Mouse (Mus musculus): ENCODE results near the gene Gm11733.

Gene Gm11733

GRCm38 (mm10) chr11:117532374-117532773 lies 48.2 kb downstream of the Gm11733 start:
- no peak for DNase-seq (ENCODE audit: extremely low spot score, low spot score)

- DNase-seq (ENCODE audit: extremely low spot score, low spot score) = no peak
These were observed 50.7 kb downstream of the Gm11733 start for GRCm38 (mm10) chr11:117534912-117535311.

GRCm38 (mm10) chr11:117535491-117536304 lies 51.5 kb downstream of the Gm11733 start:
- DNase-seq (ENCODE audit: extremely low spot score, low spot score) = no peak

GRCm38 (mm10) chr11:117536586-117536985 lies 52.4 kb downstream of the Gm11733 start:
- DNase-seq (ENCODE audit: extremely low spot score, low spot score) = no peak
